Mouse (Mus musculus) embryonic facial prominence, embryonic 11.5 days (tissue): ENCODE measurements around the gene Zfp207. TPM values are rescaled to one million over a fixed set of nuclear protein-coding genes. Genes with fewer than 3 reads are reported as not detected.
"Not testable (repeated sequence)": the region's sequence is repeated elsewhere in the genome, so short reads cannot be mapped to it uniquely, and the experiment has no call there.

Source experiments
- ATAC-seq: fragments of 200-750 bp; cut with Nextera tagmentation; replicated peaks from 2 replicates; pipeline ENCODE4 v1.8.0; 2017; ENCODE audit warnings: low read depth; ENCODE audit not compliant: insufficient number of reproducible peaks, low FRiP score, low TSS enrichment
- DNase-seq: peaks from one replicate; pipeline ENCODE4 v3.0.0-alpha.2; 2015; ENCODE audit warnings: low spot score
- H3K27ac ChIP-seq: fragments of 300-500 bp; sonication (generic); replicated peaks from 2 replicates; pipeline ENCODE4 v1.5.1; 2014; ENCODE audit warnings: mild to moderate bottlenecking, low read depth, low read length, control low read depth
- H3K27me3 ChIP-seq: fragments of 300-500 bp; sonication (generic); 2 replicates; pipeline ENCODE4 v1.6.1; 2014; ENCODE audit warnings: mild to moderate bottlenecking, low read length, moderate library complexity, mixed read lengths; ENCODE audit not compliant: control insufficient read depth, insufficient read depth
- H3K36me3 ChIP-seq: fragments of 300-500 bp; sonication (generic); replicated peaks from 2 replicates; pipeline ENCODE4 v1.6.1; 2014; ENCODE audit warnings: low read depth, mild to moderate bottlenecking, low read length, moderate library complexity, mixed read lengths; ENCODE audit not compliant: control insufficient read depth, insufficient read depth
- H3K4me1 ChIP-seq: fragments of 300-500 bp; sonication (generic); 2 replicates; pipeline ENCODE4 v1.6.1; 2014; ENCODE audit warnings: low read length, mixed read lengths; ENCODE audit not compliant: control insufficient read depth, insufficient read depth
- H3K4me2 ChIP-seq: fragments of 300-500 bp; sonication (generic); 2 replicates; pipeline ENCODE4 v1.6.1; 2014; ENCODE audit warnings: low read depth, mild to moderate bottlenecking, control low read depth, low read length, moderate library complexity
- H3K4me3 ChIP-seq: fragments of 300-500 bp; sonication (generic); 2 replicates; pipeline ENCODE4 v1.5.1; 2014; ENCODE audit warnings: low read depth, low read length, control low read depth
- H3K9ac ChIP-seq: fragments of 300-500 bp; sonication (generic); replicated peaks from 2 replicates; pipeline ENCODE4 v1.6.1; 2014; ENCODE audit warnings: mild to moderate bottlenecking, control low read depth, low read length
- H3K9me3 ChIP-seq: fragments of 300-500 bp; sonication (generic); replicated peaks from 2 replicates; pipeline ENCODE4 v1.6.1; 2016; ENCODE audit warnings: mild to moderate bottlenecking, low read length, inconsistent platforms, mixed read lengths; ENCODE audit not compliant: control insufficient read depth
- WGBS: fragments of 180-500 bp; shearing (Covaris S2); extraction: QIAGEN DNeasy Blood & Tissue Kit; methylation state at CpG from one replicate; pipeline ENCODE4 v1.1.7; 2014; 5-methylcytosine and 5-hydroxymethylcytosine counted together
- polyA plus RNA-seq: library from polyadenylated mRNA; unstranded; fragments of >200 nt; fragmentation: Nextera tagmentation; extraction: Ambion mirVana; gene quantifications from 2 replicates; pipeline ENCODE4 v1.2.1, GENCODE M21; 2014

Gene Zfp207
- polyA plus RNA-seq, 1 experiment from 2014 or later: 383 TPM

DNA sequence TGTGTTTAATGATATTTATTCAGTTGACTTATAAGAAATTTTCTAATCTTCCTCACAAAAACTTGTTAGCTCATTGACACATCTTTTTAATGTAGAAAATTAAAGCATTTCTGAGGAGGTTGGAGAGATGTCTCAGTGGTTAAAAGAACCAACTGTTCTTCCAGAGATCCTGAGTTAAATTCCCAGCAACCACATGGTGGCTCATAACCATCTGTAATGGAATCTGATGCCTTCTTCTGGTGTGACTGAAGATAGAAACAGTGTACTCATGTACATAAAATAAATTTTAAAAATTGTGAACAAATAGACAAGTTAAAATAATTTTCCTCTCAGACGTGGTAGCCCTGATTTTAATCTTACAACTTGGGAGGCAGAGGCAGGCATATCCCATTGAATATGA lies 6.8 kb downstream of the Zfp207 start:
- DNase-seq (no peak), ATAC-seq (no peak)
- H3K36me3 ChIP-seq: peaks cover 16% of the 10 kb centered on the region
- H3K9me3 ChIP-seq: no peaks in the 10 kb centered on the region
- no peaks in the 10 kb centered on the region for H3K27me3 ChIP-seq
- H3K27ac ChIP-seq: no peak overlapping the region
- H3K4me2 ChIP-seq: no peak overlapping the region
- no peak overlapping the region for H3K9ac ChIP-seq
- H3K4me3 ChIP-seq: no peak overlapping the region
- 91% methylated on average over 1 of the region's 1 CpGs for WGBS
- H3K4me1 ChIP-seq: 0 out of 2 replicates have a peak, but pooled peaks cover 2% of the 10 kb centered on the region

GRCm38 (mm10) chr11:80391407-80392120 lies 8.5 kb downstream of the Zfp207 start:
- Histone ChIP-seq H3K27ac (no peak overlapping the region), H3K4me2 (no peak overlapping the region), H3K36me3 (peaks cover 20% of the 10 kb centered on the region), H3K9ac (no peak overlapping the region), H3K9me3 (no peaks in the 10 kb centered on the region), H3K27me3 (no peaks in the 10 kb centered on the region), H3K4me3 (no peak overlapping the region), H3K4me1 (no peaks in the 10 kb centered on the region)
- WGBS: 89% methylated on average over 2 of the region's 2 CpGs
- no peak for ATAC-seq
- no peak for DNase-seq

- Histone ChIP-seq H3K4me1 (no peaks in the 10 kb centered on the region), H3K9me3 (no peaks in the 10 kb centered on the region), H3K27ac (no peak overlapping the region), H3K4me3 (no peak overlapping the region), H3K36me3 (peaks cover 16% of the 10 kb centered on the region), H3K27me3 (no peaks in the 10 kb centered on the region), H3K9ac (no peak overlapping the region), H3K4me2 (no peak overlapping the region)
- no peak for ATAC-seq
- WGBS: 93% methylated on average over 3 of the region's 3 CpGs
- no peak for DNase-seq
Measured at GRCm38 (mm10) chr11:80395930-80396329, 12.9 kb downstream of the Zfp207 start.

- no peak overlapping the region for H3K4me3 ChIP-seq
- no peak for DNase-seq
- H3K9ac ChIP-seq: no peak overlapping the region
- H3K9me3 ChIP-seq: no peaks in the 10 kb centered on the region
- no peak for ATAC-seq
- WGBS: 91% methylated on average over 4 of the region's 4 CpGs
- no peaks in the 10 kb centered on the region for H3K27me3 ChIP-seq
- H3K27ac ChIP-seq: no peak overlapping the region
- peaks cover 11% of the 10 kb centered on the region for H3K36me3 ChIP-seq
- no peaks in the 10 kb centered on the region for H3K4me1 ChIP-seq
- no peak overlapping the region for H3K4me2 ChIP-seq
Measured at GRCm38 (mm10) chr11:80396617-80397016, 13.5 kb downstream of the Zfp207 start.

GRCm38 (mm10) chr11:80407878-80408277 lies 24.8 kb downstream of the Zfp207 start:
- 91% methylated on average over 6 of the region's 6 CpGs for WGBS
- not testable (repeated sequence) for H3K9me3 ChIP-seq

DNA sequence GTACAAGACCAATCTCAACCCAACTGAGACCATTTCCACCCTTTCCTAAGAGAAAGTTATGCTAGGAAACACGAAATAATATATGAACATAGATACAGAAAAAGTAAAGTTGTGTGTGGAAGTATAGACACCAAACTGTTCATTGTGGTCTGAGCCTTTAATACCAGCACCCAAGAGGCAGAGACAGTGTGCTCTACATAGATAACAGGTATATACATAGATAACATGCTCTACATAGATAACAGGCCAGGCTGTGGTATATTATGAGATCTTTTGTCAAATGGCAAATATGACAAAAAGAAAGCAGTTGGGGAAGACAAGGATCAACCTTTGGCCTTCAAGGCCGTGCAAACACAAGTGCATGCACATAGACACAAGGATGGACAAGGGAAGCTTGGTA lies 27.3 kb downstream of the Zfp207 start:
- Histone ChIP-seq H3K4me1 (no peaks in the 10 kb centered on the region), H3K4me2 (no peak overlapping the region), H3K27me3 (no peaks in the 10 kb centered on the region), H3K27ac (no peak overlapping the region), H3K9ac (no peak overlapping the region), H3K9me3 (no peaks in the 10 kb centered on the region), H3K36me3 (peaks cover 10% of the 10 kb centered on the region), H3K4me3 (no peak overlapping the region)
- no peak for DNase-seq
- ATAC-seq: no peak
- 87% methylated on average over 2 of the region's 2 CpGs for WGBS

More at GRCm38 (mm10) chr11:80407878-80408277, 24.8 kb downstream of the Zfp207 start:
- not testable (repeated sequence) for H3K4me1 ChIP-seq, H3K27me3 ChIP-seq, DNase-seq, H3K27ac ChIP-seq, ATAC-seq, H3K4me3 ChIP-seq, H3K4me2 ChIP-seq, H3K9ac ChIP-seq
- H3K36me3 ChIP-seq: peaks cover 13% of the 10 kb centered on the region

DNA sequence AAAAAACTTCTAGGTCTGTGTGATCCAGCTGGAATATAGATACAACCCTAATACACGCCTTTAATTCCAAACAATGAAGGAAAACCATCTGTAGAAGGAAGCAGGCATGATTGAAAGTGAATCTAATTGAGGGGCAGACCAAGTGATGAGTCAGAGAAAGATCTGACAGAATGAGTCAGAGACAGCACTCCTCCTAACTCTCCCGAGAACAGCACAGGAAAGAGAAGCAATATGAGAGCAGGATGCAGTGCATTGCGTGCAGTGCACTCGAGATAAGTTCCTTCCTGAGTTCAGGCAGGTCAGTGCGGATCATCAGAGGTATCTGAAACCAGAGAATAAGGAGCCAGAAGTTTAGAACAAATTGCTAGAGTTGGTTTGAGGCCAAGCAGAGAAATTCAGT lies 34.0 kb downstream of the Zfp207 start:
- H3K4me2 ChIP-seq: no peak overlapping the region
- H3K9me3 ChIP-seq: no peaks in the 10 kb centered on the region
- WGBS: 87% methylated on average over 5 of the region's 5 CpGs
- no peak overlapping the region for H3K27ac ChIP-seq
- no peak for ATAC-seq
- H3K4me1 ChIP-seq: no peaks in the 10 kb centered on the region
- H3K9ac ChIP-seq: no peak overlapping the region
- no peaks in the 10 kb centered on the region for H3K27me3 ChIP-seq
- DNase-seq: no peak
- H3K4me3 ChIP-seq: no peak overlapping the region
- no peaks in the 10 kb centered on the region for H3K36me3 ChIP-seq

- WGBS: 86% methylated on average over 1 of the region's 1 CpGs
- H3K9ac ChIP-seq: no peak overlapping the region
- no peak for DNase-seq
- no peaks in the 10 kb centered on the region for H3K9me3 ChIP-seq
- H3K27ac ChIP-seq: no peak overlapping the region
- H3K4me2 ChIP-seq: no peak overlapping the region
- no peaks in the 10 kb centered on the region for H3K4me1 ChIP-seq
- H3K4me3 ChIP-seq: no peak overlapping the region
- no peaks in the 10 kb centered on the region for H3K27me3 ChIP-seq
- H3K36me3 ChIP-seq: no peaks in the 10 kb centered on the region
- ATAC-seq: no peak
Measured at GRCm38 (mm10) chr11:80419743-80420142, 36.7 kb downstream of the Zfp207 start.
